Mouse (Mus musculus): Measurements from ENCODE around the gene Entpd1. TPM values are rescaled to one million over a fixed set of nuclear protein-coding genes. Genes with fewer than 3 reads are reported as not detected.

The Entpd1 gene
- total RNA-seq, 4 experiments from 2014 or later, result 5.8 to 9.9 (median 8.2) TPM

DNA sequence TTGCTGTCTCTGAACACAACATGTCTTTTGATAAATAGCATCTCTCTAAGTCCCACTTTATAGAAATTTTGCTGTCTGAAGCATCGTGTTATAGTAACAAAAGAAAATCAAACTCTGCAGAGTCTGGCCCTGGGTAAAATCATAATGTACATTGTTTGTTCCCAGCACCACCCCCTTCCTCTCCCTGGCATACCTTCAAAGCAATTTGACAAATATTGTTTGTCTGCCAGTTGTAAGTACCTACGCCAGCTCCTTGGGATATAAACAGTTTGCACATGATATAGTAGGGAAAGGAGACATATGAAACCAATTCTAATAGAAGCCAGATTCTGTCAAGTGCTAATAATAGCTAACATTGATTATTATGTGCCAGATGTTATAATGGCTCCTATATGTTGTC is 50.6 kb downstream of the Entpd1 start:
- DNase-seq (ENCODE audit: low spot score in 2 of 2), result no peak

DNA sequence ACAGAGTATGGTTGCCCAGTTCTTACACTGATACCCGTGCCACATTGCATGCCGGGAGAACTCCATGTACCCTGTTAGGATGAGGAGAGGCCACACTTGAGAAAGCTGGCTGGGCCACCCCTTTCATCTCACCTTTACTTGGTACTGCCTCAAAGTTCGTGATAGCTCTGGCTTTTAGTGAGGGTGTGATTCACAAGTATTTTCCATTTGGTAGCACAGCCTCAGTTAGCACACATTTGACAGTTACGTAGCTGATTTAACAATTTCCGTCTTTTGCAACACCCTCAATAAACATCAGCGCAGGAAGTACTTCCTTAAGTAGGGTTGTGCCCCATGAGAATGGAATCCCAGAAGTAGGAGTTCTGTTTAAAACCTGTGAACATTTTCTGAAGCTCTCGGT is 53.6 kb downstream of the Entpd1 start:
- no peak for DNase-seq (ENCODE audit: low spot score in 2 of 2)

- DNase-seq (ENCODE audit: low spot score in 2 of 2), result no peak
These were observed 54.9 kb downstream of the Entpd1 start for GRCm38 (mm10) chr19:40667111-40667510.

- DNase-seq (ENCODE audit: low spot score in 2 of 2), result no peak
These were observed 63.2 kb downstream of the Entpd1 start for GRCm38 (mm10) chr19:40675329-40675728.

- no peak for DNase-seq (ENCODE audit: low spot score in 2 of 2)
These were observed 65.9 kb downstream of the Entpd1 start for GRCm38 (mm10) chr19:40678087-40678486.

- DNase-seq (ENCODE audit: low spot score in 2 of 2), result peak; percentile 24 to 39
These were observed 66.6 kb downstream of the Entpd1 start for GRCm38 (mm10) chr19:40678532-40679307.

DNA sequence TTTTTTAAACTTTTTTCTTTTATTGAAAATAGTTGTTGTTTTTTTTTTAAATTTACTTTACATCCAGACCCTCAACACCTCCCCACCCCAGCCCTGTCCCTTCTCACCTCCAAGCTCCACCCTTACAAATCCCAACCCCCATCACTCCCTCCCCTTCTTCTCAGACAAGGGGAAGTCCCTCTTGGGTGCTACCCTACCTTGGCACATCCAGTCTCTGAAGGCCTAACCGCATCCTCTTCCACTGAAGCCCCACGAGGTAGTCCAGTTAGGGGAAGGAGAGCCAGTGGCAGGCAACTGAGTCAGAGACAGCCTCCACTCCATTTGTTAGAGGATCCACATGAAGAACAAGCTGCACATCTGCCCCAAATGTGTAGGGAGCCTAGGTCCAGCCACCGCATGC is 67.5 kb downstream of the Entpd1 start:
- no peak for DNase-seq (ENCODE audit: low spot score in 2 of 2)

DNA sequence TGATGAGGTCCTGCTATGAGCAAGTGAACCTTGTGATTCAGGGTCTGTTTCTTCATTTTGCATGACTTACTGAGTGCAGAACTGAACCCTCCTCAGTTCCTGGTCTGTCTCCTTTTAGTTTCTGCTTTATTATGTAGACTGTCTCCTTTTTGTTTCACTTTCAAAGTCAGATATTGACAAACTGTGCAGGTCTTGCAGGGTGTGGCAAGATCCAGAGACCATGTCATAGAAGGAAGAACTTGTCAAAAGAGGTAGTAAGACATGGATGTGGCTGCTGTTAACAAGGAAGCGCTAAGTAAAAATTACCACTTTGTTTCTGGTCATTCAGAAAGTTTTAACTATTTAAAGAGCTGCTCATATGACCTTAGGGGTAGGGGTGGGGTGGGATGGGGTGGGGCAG is 72.0 kb downstream of the Entpd1 start:
- no peak for DNase-seq (ENCODE audit: low spot score in 2 of 2)

DNA sequence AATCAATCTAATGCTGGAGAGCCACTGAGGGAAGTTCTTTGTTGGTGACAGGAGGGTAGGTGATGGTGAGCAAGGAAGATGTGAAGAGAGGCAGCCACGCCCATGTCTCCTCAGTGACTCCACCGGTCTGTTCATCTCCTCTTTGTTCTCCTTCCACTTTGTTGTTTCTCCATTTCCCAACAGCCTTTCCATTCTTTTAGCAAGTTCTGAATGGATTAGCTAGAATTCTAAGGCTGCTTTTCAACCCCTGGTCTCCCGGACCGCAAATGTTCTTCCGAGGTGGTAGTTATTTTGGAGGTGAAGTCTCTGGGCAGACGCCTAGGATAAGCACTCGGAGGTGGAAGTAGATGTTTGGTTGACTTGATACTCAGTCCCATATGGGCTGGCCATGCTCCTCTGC is 72.4 kb downstream of the Entpd1 start:
- DNase-seq (ENCODE audit: low spot score in 2 of 2), result no peak

- no peak for DNase-seq (ENCODE audit: low spot score in 2 of 2)
These were observed 75.2 kb downstream of the Entpd1 start for GRCm38 (mm10) chr19:40687291-40687927.

DNA sequence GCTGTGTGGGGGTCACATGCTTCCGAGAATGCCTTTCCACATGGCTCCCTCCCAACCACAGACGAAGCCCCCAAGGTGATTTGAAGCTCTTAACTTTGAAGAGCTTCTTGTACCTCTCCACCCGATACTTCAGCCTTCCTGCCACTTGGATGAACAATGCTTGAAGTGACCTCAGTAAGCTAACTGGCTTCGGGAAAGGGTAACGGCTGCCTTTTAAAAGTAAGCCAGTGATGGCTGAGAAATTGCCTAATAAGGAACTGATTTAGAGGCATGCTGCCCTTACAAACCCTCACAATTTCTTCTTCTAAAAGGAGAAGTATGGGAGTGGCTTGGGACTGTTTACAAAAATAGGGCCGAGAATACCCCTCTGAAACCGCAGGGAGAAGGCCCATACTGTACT is 81.0 kb downstream of the Entpd1 start:
- DNase-seq (ENCODE audit: low spot score in 2 of 2), result no peak

DNA sequence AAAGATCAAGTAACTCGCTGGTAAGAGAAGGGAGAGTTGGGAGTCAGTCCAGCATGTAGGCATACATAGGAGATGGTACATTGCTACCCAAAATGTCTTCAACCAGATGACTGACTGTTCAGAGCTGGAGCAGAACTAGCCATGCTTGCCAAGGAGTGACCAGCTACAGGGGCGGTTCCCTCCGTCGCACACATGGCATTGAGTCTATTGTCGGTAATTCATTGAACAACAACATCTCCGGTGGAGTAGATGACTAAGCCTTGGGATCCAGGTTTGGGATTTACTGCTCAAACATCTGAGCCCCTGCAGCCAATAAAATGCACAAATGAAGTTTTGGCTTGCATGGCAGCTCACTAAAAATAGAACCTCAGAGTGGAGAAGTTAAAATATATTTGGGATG is 84.0 kb downstream of the Entpd1 start:
- DNase-seq (ENCODE audit: low spot score in 2 of 2), result no peak

DNA sequence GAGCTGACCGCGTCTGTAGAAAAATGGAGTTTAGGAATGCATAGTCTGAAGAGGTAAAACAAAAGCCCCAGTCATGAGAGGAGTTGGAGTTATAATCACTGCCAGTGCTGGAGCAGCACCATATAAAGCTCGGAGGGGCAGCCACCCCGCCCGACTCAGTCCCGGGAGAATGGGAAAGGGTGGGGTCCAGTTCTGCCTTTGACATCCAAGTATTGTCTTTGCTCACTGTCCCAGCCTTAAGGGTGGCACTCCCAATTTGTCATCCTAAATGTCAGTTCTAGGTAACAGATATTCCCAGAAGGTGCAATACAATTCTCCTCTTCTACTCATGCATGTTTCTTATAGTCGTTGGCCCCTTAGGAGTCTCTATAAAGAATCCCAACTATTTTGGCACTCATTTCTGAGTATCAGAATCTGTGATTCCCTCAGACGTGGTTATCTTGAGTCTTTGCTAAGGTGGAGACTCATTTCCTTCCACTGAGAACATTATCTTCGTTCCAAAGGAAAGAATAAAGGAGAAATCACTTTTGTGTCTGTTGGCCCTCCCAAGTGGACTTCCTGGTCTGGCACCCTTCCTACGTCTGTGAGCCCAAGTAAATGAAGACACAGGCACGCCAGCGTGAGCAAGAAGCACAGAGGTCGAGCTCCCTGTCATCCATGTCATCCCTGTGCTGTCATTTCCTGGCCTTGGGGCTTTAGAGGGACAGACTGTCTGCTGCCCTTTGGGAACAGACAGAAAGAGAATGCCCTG is 86.1 kb downstream of the Entpd1 start:
- no peak for DNase-seq (ENCODE audit: low spot score in 2 of 2)

DNA sequence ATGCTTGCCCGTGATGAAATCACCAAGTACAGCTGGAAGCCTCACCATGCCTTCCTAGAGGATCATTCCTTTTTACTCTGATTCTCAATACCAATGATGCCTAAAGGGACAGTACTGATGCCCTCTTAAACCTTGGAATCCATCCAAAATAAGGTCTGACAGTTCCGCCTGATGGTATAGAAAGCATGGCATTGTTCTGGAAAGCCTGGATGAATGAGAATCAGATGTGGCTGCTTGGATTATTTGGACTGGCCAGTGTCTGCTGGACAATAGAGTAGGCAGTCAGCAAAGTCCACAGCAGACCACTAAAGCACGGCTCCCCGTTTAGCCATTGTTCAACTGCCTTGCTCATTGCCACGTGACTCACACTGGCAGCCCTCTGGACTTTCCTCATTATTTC is 87.7 kb downstream of the Entpd1 start:
- DNase-seq (ENCODE audit: low spot score in 2 of 2), result no peak

- no peak for DNase-seq (ENCODE audit: low spot score in 2 of 2)
These were observed 90.2 kb downstream of the Entpd1 start for GRCm38 (mm10) chr19:40702406-40702805.

GRCm38 (mm10) chr19:40712889-40713628 is 100.9 kb downstream of the Entpd1 start:
- no peak for DNase-seq (ENCODE audit: low spot score in 2 of 2)

DNA sequence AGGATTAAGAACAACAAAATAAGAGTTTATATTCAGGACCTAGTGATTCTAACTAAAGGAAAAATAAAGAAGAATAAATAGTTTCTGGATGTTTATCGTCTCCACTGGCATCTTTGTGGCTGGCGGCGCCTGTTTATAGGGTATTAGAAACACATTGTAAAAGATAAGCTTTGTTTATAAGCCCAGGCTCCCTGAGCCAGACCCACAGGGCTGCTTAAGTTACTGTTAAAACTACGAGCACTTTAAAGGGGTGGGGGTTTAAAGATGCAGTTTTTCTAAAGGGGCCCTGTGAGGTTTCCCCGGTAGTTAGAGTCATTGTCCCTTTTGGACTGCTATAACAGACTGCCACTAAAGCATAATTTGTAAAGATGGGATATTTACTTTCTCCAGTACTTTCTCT is 102.5 kb downstream of the Entpd1 start:
- DNase-seq (ENCODE audit: low spot score in 2 of 2), result no peak

DNA sequence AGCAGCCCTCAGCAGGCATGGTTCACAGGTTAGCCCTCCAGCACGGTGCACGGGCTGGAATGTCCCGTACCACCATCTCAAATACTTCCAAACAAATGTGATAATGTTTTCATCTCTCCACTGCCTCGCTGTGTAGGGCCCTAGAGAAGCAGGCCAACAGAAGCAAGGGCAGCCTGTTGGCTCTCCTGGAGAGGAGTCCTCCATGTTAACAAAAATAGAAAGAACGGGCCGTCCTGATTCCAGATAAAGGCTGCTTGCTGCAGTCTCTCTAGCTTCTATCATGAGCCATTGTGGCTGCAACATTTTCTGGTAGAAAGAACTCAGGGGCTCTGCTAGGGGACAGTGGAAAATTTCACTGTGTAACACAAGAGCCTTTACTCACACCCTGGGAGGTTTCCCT is 104.8 kb downstream of the Entpd1 start:
- no peak for DNase-seq (ENCODE audit: low spot score in 2 of 2)

GRCm38 (mm10) chr19:40719439-40720105 is 107.4 kb downstream of the Entpd1 start:
- no peak for DNase-seq (ENCODE audit: low spot score in 2 of 2)

- no peak for DNase-seq (ENCODE audit: low spot score in 2 of 2)
These were observed 108.2 kb downstream of the Entpd1 start for GRCm38 (mm10) chr19:40720381-40720780.
